Mouse (Mus musculus) megakaryocyte, embryonic 14.5 days (primary cell): Measurements from ENCODE around the gene Best3.

Source experiments
- FLI1 ChIP-seq: IDR thresholded peaks from 2 replicates; pipeline ENCODE4 v1.6.1; 2012; ENCODE audit warnings: low read length, inconsistent platforms, mixed read lengths
- GATA1 ChIP-seq: IDR thresholded peaks from 3 replicates; pipeline ENCODE4 v1.6.1; 2012; ENCODE audit warnings: mixed read lengths, low read length, inconsistent platforms, borderline replicate concordance

DNA sequence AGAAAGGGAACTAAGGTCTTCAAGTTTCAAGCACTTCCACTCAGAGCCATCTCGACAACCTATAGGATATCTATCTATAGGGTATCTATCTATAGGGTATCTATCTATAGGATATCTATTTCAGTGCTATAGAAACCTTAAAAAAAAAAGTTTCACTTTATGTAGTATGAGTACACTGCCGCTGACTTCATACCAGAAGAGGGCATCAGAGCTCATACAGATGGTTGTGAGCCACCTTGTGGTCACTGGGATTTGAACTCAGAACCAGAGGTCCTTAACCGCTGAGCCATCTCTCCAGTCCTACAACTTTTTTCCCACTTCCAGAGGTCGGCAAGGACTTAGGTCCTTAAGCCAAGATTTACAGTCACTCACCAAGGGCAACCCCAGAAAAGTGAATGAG, 69.6 kb downstream of the Best3 start:
- TF ChIP-seq GATA1 (no peak), FLI1 (no peak)
